Mouse (Mus musculus) layer of hippocampus, postnatal 36 days (tissue): ENCODE data around the gene Plekhh3. TPM values are rescaled to one million over a fixed set of nuclear protein-coding genes. Genes with fewer than 3 reads are reported as not detected.
A peak's percentile ranks its signal among the peaks of the same experiment; 100 is the strongest.

Experiments used
- DNase-seq, 2 experiments: peaks; one replicate each; pipeline ENCODE4 v3.0.0; 2022
- microRNA-seq, 2 experiments: library from miRNA; unstranded; fragments of <30 nt; microRNA quantifications; one replicate each; pipeline ENCODE4 v1.2.0; 2021
- total RNA-seq, 2 experiments: library from RNA; stranded (reverse); gene quantifications; 2 replicates each; pipeline ENCODE4 v1.2.3; 2021

Gene Plekhh3
- total RNA-seq, 2 experiments from 2014 or later = 12.5 to 14.8 TPM

DNA sequence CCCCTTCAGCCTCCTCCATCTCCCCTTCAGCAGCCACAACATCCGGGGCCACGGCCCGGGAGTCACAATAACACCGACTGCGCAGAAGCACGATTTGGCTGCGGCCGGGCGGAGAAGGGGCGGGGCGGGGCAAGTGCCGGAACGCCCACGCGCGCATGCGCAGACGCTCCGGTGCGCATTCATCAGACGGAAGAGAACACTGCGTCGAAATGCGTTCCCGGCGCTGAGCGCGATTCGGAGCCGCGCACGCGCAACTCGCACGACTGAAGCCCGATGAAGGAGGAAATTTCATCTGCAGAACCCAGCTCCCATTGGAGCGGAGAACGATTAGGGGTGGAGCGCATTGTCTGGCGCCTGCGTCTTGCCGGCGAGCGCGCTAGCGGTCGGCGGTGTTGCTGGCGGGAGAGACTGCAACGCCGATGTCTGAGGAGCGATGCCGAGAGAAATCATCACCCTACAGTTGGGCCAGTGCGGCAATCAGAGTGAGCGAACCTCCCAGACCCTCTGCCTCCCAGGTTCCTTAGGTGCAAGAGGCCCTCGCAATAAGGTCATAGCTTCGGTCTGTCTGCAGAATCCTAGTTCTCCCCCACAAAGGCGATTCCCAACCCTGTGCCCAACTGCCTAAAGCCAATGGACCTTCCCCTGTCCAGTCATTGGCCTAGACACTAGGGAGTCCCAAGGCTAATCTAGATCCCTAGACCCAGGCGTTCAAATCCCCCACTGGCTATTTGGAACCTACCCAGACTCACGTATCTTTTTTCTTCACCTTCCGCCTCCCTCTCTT lies 51.2 kb downstream of the Plekhh3 start, which contains the start of the genes Retreg3 and Tubg1:
TSS of gene Retreg3 (minus strand) at position 133 of the 784 bp plus-strand sequence.
TSS of gene Tubg1 (plus strand) at position 178 of the 784 bp plus-strand sequence.
- peak; percentile 99 for DNase-seq

GRCm38 (mm10) chr11:101119131-101119760 lies 51.9 kb downstream of the Plekhh3 start:
- no peak for DNase-seq

GRCm38 (mm10) chr11:101118105-101118504 lies 53.0 kb downstream of the Plekhh3 start:
- no peak for DNase-seq

DNA sequence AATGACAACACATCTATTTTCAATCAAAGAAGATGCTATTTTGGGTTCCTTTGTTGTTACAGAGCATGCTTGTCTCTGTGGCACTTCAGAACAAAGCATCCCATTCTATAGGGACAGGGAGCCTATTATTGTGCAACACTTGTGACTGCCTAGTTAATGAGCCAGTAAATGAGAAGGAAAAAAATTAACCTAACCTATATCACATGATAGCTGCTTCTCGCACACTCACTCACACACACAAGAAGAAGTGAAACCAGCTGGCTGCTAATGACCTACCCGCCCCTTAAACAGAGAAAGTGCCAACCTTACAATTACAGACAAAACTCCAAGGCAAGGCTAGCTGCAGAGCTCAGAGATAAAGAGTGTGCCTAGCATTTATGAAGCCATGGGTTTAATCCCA lies 55.6 kb downstream of the Plekhh3 start:
- DNase-seq = no peak

Small RNAs within 50 kb of the gene (microRNA-seq; reads per million reads assigned to microRNA genes)
- gene Gm27626 = 0 reads per million in 2 experiments

Other genes starting within 250 kb of the Plekhh3 start
- gene Stat3, start 231.8 kb downstream of the Plekhh3 start, total RNA-seq = 10 to 100 TPM; 34.2 to 44.7 TPM
- 10 to 100 TPM; 12.4 to 14.5 TPM for gene Cavin1, start 200.5 kb downstream of the Plekhh3 start, total RNA-seq
- 100 to 1,000 TPM; 464 to 482 TPM for gene Atp6v0a1, start 161.9 kb downstream of the Plekhh3 start, total RNA-seq
- gene Naglu, start 101.3 kb downstream of the Plekhh3 start, total RNA-seq = 1 to 10 TPM; 7.2 to 9.1 TPM
- 1 to 10 TPM in 1 of 2 experiments, under 1 TPM in 1; 0.67 to 1.7 TPM for gene Hsd17b1, start 92.9 kb downstream of the Plekhh3 start, total RNA-seq
- 10 to 100 TPM; 27.0 to 28.0 TPM for gene Coasy, start 88.8 kb downstream of the Plekhh3 start, total RNA-seq
- 10 to 100 TPM; 42.1 to 53.7 TPM for gene Mlx, start 84.1 kb downstream of the Plekhh3 start, total RNA-seq
- 1 to 10 TPM; 3.6 to 3.9 TPM for gene Psmc3ip, start 75.9 kb downstream of the Plekhh3 start, total RNA-seq
- gene Retreg3, start 51.5 kb downstream of the Plekhh3 start, total RNA-seq = 10 to 100 TPM; 58.7 to 61.1 TPM
- 10 to 100 TPM; 39.7 to 41.8 TPM for gene Tubg1, start 51.4 kb downstream of the Plekhh3 start, total RNA-seq
- 10 to 100 TPM; 39.9 to 40.7 TPM for gene Tubg2, start 15.4 kb downstream of the Plekhh3 start, total RNA-seq
- 100 to 1,000 TPM; 168 to 169 TPM for gene Cntnap1, start 828 bp downstream of the Plekhh3 start, total RNA-seq
- gene Ccr10, start 4.1 kb upstream of the Plekhh3 start, total RNA-seq = not detected
- gene Ezh1, start 55.1 kb upstream of the Plekhh3 start, total RNA-seq = 10 to 100 TPM; 65.9 to 77.2 TPM
- 10 to 100 TPM; 63.7 to 68.0 TPM for gene Ramp2, start 74.7 kb upstream of the Plekhh3 start, total RNA-seq
- 10 to 100 TPM; 63.0 to 66.0 TPM for gene Vps25, start 82.4 kb upstream of the Plekhh3 start, total RNA-seq
- gene Wnk4, start 89.2 kb upstream of the Plekhh3 start, total RNA-seq = 1 to 10 TPM; 6.4 to 8.3 TPM
- gene Cntd1, start 107.7 kb upstream of the Plekhh3 start, total RNA-seq = under 1 TPM; 0.58 to 0.67 TPM
- 100 to 1,000 TPM in 1 of 2 experiments, 10 to 100 TPM in 1; 96.7 to 113 TPM for gene Coa3, start 107.8 kb upstream of the Plekhh3 start, total RNA-seq
- 100 to 1,000 TPM; 217 to 238 TPM for gene Becn1, start 130.9 kb upstream of the Plekhh3 start, total RNA-seq
- 100 to 1,000 TPM; 121 to 122 TPM for gene Psme3, start 144.9 kb upstream of the Plekhh3 start, total RNA-seq
- gene Aoc2, start 153.7 kb upstream of the Plekhh3 start, total RNA-seq = 1 to 10 TPM; 8.4 to 9.7 TPM
- gene Aoc3, start 159.3 kb upstream of the Plekhh3 start, total RNA-seq = 1 to 10 TPM in 1 of 2 experiments, under 1 TPM in 1; 0.62 to 1.4 TPM
- gene G6pc, start 196.2 kb upstream of the Plekhh3 start, total RNA-seq = not detected
- 10 to 100 TPM; 41.4 to 43.7 TPM for gene Aarsd1, start 246.3 kb upstream of the Plekhh3 start, total RNA-seq